Mouse (Mus musculus): ENCODE measurements at regions not wholly inside any gene's neighbourhood (a gene's known extent, or its start where the extent isn't known, plus 50 kb on each side); places are given as distances from the start of the nearest gene placed in this dataset.

- no peak for TF ChIP-seq CTCF (IDR thresholded peaks at IDR 0.05)
- TF ChIP-seq EP300 (IDR thresholded peaks at IDR 0.05): no peak
Measured at GRCm38 (mm10) chr2:45749379-45749778, 632.2 kb upstream of the Zeb2 start.

All from lung, postnatal 0 days (tissue).